Mouse (Mus musculus): ENCODE results near the gene Bbs9. TPM values are rescaled to one million over a fixed set of nuclear protein-coding genes. Genes with fewer than 3 reads are reported as not detected.

Gene Bbs9
- total and polyA plus RNA-seq, 3 experiments, result 6.9 to 9.1 (median 7.8) TPM

- in situ Hi-C loops (cut with MboI; ENCODE audit: low pct_ligation_motif_present, low pct_unique_long_range_greater_than_20kb, low sequenced_read_pairs) (no loop called here), dilution Hi-C loops (cut with MboI; ENCODE audit: extremely low pct_ligation_motif_present, extremely low pct_unique_long_range_greater_than_20kb, low sequenced_read_pairs) (no loop called here)
- no peak for TF ChIP-seq POLR2A (IDR thresholded peaks at IDR 0.05; ENCODE audit: low read depth, low read length)
- Histone ChIP-seq H3K9ac (ENCODE audit: insufficient read depth, low read depth) (no peak overlapping the region), H3K9me3 (replicated peaks; ENCODE audit: low read length) (no peaks in the 10 kb centered on the region), H3K4me3 (replicated peaks in 1 of 3; ENCODE audit: low read depth in 2 of 3, low read length in 2 of 3, poor library complexity in 1 of 3) (no peak overlapping the region), H3K4me2 (ENCODE audit: insufficient read depth, low read depth, poor library complexity, severe bottlenecking) (no peak overlapping the region), H3K36me3 (replicated peaks in 1 of 2; ENCODE audit: control insufficient read depth in 1 of 2, insufficient read depth in 1 of 2, low read length in 1 of 2) (no peaks in the 10 kb centered on the region), H3K27ac (ENCODE audit: insufficient read depth, low read depth) (no peak overlapping the region), H3K4me1 (ENCODE audit: control insufficient read depth in 1 of 2, insufficient read depth in 2 of 2) (no peaks in the 10 kb centered on the region), H3K27me3 (replicated peaks) (no peaks in the 10 kb centered on the region), H3K79me2 (replicated peaks; ENCODE audit: control insufficient read depth, extremely low read depth, insufficient read depth, poor library complexity, severe bottlenecking) (no peaks in the 10 kb centered on the region)
- DNase-seq (ENCODE audit: extremely low read depth), result no peak
Measured at GRCm38 (mm10) chr9:22788850-22789249, 313.3 kb downstream of the Bbs9 start.

DNA sequence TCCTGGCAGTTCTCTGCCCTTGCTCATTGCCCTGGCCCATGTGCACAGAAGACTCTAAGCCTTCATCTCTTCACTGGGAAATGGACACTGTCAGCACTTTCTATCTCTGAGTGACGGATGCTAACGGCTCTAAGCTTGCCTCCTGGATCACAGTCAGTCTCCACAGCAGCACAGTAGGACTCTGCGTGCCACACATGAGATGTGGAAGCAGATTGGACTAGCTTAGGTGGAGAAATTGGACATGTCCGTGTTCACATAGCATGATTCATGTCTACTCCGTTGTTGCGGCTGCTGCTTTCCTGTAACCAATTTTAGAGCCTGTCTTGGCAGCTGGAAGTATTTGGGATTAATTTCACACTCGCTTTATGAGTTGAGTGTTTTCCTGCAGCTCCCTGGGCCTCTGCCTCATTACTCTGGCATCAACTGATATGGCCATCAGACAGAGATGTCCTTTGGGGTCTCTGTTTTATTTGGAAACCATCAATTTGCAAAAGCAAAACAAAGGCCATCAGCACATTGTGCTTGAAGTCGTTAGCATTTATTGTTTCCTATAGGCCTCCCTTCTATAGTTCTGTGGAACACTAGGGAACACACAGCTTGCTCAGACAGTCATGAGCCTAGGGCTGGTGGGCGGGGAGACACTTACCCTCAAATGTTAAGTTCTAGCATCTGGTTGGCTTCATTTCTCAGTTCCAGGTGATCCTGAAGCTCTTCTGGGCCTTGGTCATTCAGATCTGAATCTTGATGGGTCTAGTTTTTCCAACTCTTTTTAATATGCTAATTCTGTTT, 314.1 kb downstream of the Bbs9 start:
- no peaks in the 10 kb centered on the region for H3K79me2 ChIP-seq (replicated peaks; ENCODE audit: control insufficient read depth, extremely low read depth, insufficient read depth, poor library complexity, severe bottlenecking)
- dilution Hi-C loops (cut with MboI; ENCODE audit: extremely low pct_ligation_motif_present, extremely low pct_unique_long_range_greater_than_20kb, low sequenced_read_pairs) (no loop called here), in situ Hi-C loops (cut with MboI; ENCODE audit: low pct_ligation_motif_present, low pct_unique_long_range_greater_than_20kb, low sequenced_read_pairs) (no loop called here)
- TF ChIP-seq TCF12 (IDR thresholded peaks at IDR 0.05; ENCODE audit: low read depth, low read length) (no peak), GABPA (IDR thresholded peaks at IDR 0.05; ENCODE audit: insufficient replicate concordance, low read depth, low read length) (no peak), RCOR1 (conservative IDR thresholded peaks at IDR 0.05; ENCODE audit: low read depth, low read length) (no peak), MAZ (IDR thresholded peaks at IDR 0.05; ENCODE audit: low read depth, low read length) (no peak), HCFC1 (IDR thresholded peaks at IDR 0.05; ENCODE audit: low read depth, low read length) (no peak), ZKSCAN1 (IDR thresholded peaks at IDR 0.05; ENCODE audit: borderline replicate concordance, low read depth, low read length) (no peak), NELFE (IDR thresholded peaks at IDR 0.05; ENCODE audit: low read depth, low read length) (no peak), MXI1 (IDR thresholded peaks at IDR 0.05; ENCODE audit: low read depth, low read length) (no peak), RAD21 (IDR thresholded peaks at IDR 0.05; ENCODE audit: low read depth, low read length) (no peak), USF1 (IDR thresholded peaks at IDR 0.05; ENCODE audit: low read depth, low read length) (no peak), EP300 (IDR thresholded peaks at IDR 0.05; ENCODE audit: low read length) (no peak), ZMIZ1 (IDR thresholded peaks at IDR 0.05; ENCODE audit: low read depth, low read length) (no peak), CTCF (conservative IDR thresholded peaks at IDR 0.05 in 1 of 2, IDR thresholded peaks at IDR 0.05 in 1 of 2; ENCODE audit: low read depth in 2 of 2, low read length in 2 of 2) (no peak), CHD1 (IDR thresholded peaks at IDR 0.05; ENCODE audit: low read depth, low read length) (no peak), POLR2AphosphoS2 (IDR thresholded peaks at IDR 0.05; ENCODE audit: low read depth, low read length) (no peak), ETS1 (conservative IDR thresholded peaks at IDR 0.05; ENCODE audit: low read depth, low read length) (no peak), CHD2 (IDR thresholded peaks at IDR 0.05; ENCODE audit: low read length) (no peak), KAT2A (IDR thresholded peaks at IDR 0.05; ENCODE audit: insufficient replicate concordance, low read length) (no peak), UBTF (IDR thresholded peaks at IDR 0.05; ENCODE audit: low read depth, low read length) (no peak), ZC3H11A (IDR thresholded peaks at IDR 0.05; ENCODE audit: low read depth, low read length) (no peak)
- no peak overlapping the region for H3K4me3 ChIP-seq (replicated peaks in 1 of 3; ENCODE audit: low read depth in 2 of 3, low read length in 2 of 3, poor library complexity in 1 of 3)
- no peak overlapping the region for H3K9ac ChIP-seq (ENCODE audit: insufficient read depth, low read depth)
- no peaks in the 10 kb centered on the region for H3K9me3 ChIP-seq (replicated peaks; ENCODE audit: low read length)
- no peaks in the 10 kb centered on the region for H3K4me1 ChIP-seq (ENCODE audit: control insufficient read depth in 1 of 2, insufficient read depth in 2 of 2)
- no peak overlapping the region for H3K27ac ChIP-seq (ENCODE audit: insufficient read depth, low read depth)
- no peaks in the 10 kb centered on the region for H3K36me3 ChIP-seq (replicated peaks in 1 of 2; ENCODE audit: control insufficient read depth in 1 of 2, insufficient read depth in 1 of 2, low read length in 1 of 2)
- H3K27me3 ChIP-seq (replicated peaks), result no peaks in the 10 kb centered on the region
- no peak overlapping the region for H3K4me2 ChIP-seq (ENCODE audit: insufficient read depth, low read depth, poor library complexity, severe bottlenecking)
- no peak for DNase-seq (ENCODE audit: extremely low read depth)
